Mouse (Mus musculus) neural tube, embryonic 12.5 days (tissue): ENCODE measurements at regions not wholly inside any gene's neighbourhood (a gene's known extent, or its start where the extent isn't known, plus 50 kb on each side); places are given as distances from the start of the nearest gene placed in this dataset.

Experiments
- ATAC-seq: fragments of 200-750 bp; cut with Nextera tagmentation; 2 replicates; pipeline ENCODE4 v1.8.0; 2017; ENCODE audit warnings: low read depth, mild to moderate bottlenecking, moderate TSS enrichment, moderate library complexity; ENCODE audit not compliant: low FRiP score
- H3K27ac ChIP-seq: fragments of 300-500 bp; sonication (generic); 2 replicates; pipeline ENCODE4 v1.5.1; 2016
- H3K27me3 ChIP-seq: fragments of 300-500 bp; sonication (generic); replicated peaks from 2 replicates; pipeline ENCODE4 v1.6.1; 2016; ENCODE audit warnings: mild to moderate bottlenecking
- H3K36me3 ChIP-seq: fragments of 300-500 bp; sonication (generic); 2 replicates; pipeline ENCODE4 v1.6.1; 2016; ENCODE audit warnings: mild to moderate bottlenecking
- H3K4me1 ChIP-seq: fragments of 300-500 bp; sonication (generic); 2 replicates; pipeline ENCODE4 v1.6.1; 2016
- H3K4me2 ChIP-seq: fragments of 300-500 bp; sonication (generic); replicated peaks from 2 replicates; pipeline ENCODE4 v1.6.1; 2016; ENCODE audit warnings: mild to moderate bottlenecking
- H3K4me3 ChIP-seq: fragments of 300-500 bp; sonication (generic); 2 replicates; pipeline ENCODE4 v1.5.1; 2016
- H3K9ac ChIP-seq: fragments of 300-500 bp; sonication (generic); 2 replicates; pipeline ENCODE4 v1.6.1; 2016; ENCODE audit warnings: mild to moderate bottlenecking
- H3K9me3 ChIP-seq: fragments of 300-500 bp; sonication (generic); 2 replicates; pipeline ENCODE4 v1.6.1; 2016; ENCODE audit warnings: mild to moderate bottlenecking
- WGBS: fragments of 180-500 bp; shearing (Covaris S2); methylation state at CpG from one replicate; pipeline ENCODE4 v1.1.7; 2016; 5-methylcytosine and 5-hydroxymethylcytosine counted together

- 57% methylated on average over 6 of the region's 6 CpGs for WGBS
- no peak overlapping the region for H3K4me3 ChIP-seq
- H3K36me3 ChIP-seq, result no peaks in the 10 kb centered on the region
- no peaks in the 10 kb centered on the region for H3K27me3 ChIP-seq
- H3K4me2 ChIP-seq, result no peak overlapping the region
- H3K9ac ChIP-seq, result no peak overlapping the region
- H3K4me1 ChIP-seq, result no peaks in the 10 kb centered on the region
- H3K27ac ChIP-seq, result no peak overlapping the region
- no peaks in the 10 kb centered on the region for H3K9me3 ChIP-seq
- ATAC-seq, result no peak
Observed at GRCm38 (mm10) chr9:87649015-87649978, 81.8 kb downstream of the Tbx18 start.

GRCm38 (mm10) chr9:87648317-87648716 is 82.7 kb downstream of the Tbx18 start:
- 60% methylated on average over 5 of the region's 5 CpGs for WGBS
- H3K4me2 ChIP-seq, result no peak overlapping the region
- H3K4me3 ChIP-seq, result no peak overlapping the region
- H3K9ac ChIP-seq, result no peak overlapping the region
- H3K9me3 ChIP-seq, result no peaks in the 10 kb centered on the region
- no peaks in the 10 kb centered on the region for H3K4me1 ChIP-seq
- no peaks in the 10 kb centered on the region for H3K36me3 ChIP-seq
- no peak for ATAC-seq
- no peak overlapping the region for H3K27ac ChIP-seq
- no peaks in the 10 kb centered on the region for H3K27me3 ChIP-seq

- Histone ChIP-seq H3K36me3 (no peaks in the 10 kb centered on the region), H3K27me3 (no peaks in the 10 kb centered on the region), H3K9me3 (no peaks in the 10 kb centered on the region), H3K27ac (no peak overlapping the region), H3K9ac (no peak overlapping the region), H3K4me2 (no peak overlapping the region), H3K4me3 (no peak overlapping the region), H3K4me1 (no peaks in the 10 kb centered on the region)
- 87% methylated on average over 5 of the region's 5 CpGs for WGBS
- no peak for ATAC-seq
Observed at GRCm38 (mm10) chr9:87645032-87645431, 86.0 kb downstream of the Tbx18 start.

- no peak overlapping the region for H3K4me2 ChIP-seq
- no peak overlapping the region for H3K9ac ChIP-seq
- H3K27ac ChIP-seq, result no peak overlapping the region
- H3K36me3 ChIP-seq, result no peaks in the 10 kb centered on the region
- no peaks in the 10 kb centered on the region for H3K27me3 ChIP-seq
- 93% methylated on average over 5 of the region's 5 CpGs for WGBS
- ATAC-seq, result no peak
- H3K4me3 ChIP-seq, result no peak overlapping the region
- no peaks in the 10 kb centered on the region for H3K9me3 ChIP-seq
- H3K4me1 ChIP-seq, result no peaks in the 10 kb centered on the region
Observed at GRCm38 (mm10) chr9:87633863-87634630, 97.0 kb downstream of the Tbx18 start.

GRCm38 (mm10) chr9:87626432-87626831 is 104.6 kb downstream of the Tbx18 start:
- Histone ChIP-seq H3K4me3 (no peak overlapping the region), H3K27me3 (no peaks in the 10 kb centered on the region), H3K27ac (no peak overlapping the region), H3K9me3 (no peaks in the 10 kb centered on the region), H3K9ac (no peak overlapping the region), H3K4me1 (no peaks in the 10 kb centered on the region), H3K4me2 (no peak overlapping the region), H3K36me3 (no peaks in the 10 kb centered on the region)
- no peak for ATAC-seq
- WGBS, result 66% methylated on average over 3 of the region's 3 CpGs

GRCm38 (mm10) chr9:87618238-87618673 is 112.8 kb downstream of the Tbx18 start:
- Histone ChIP-seq H3K4me1 (no peaks in the 10 kb centered on the region), H3K36me3 (no peaks in the 10 kb centered on the region), H3K4me3 (no peak overlapping the region), H3K27ac (no peak overlapping the region), H3K4me2 (no peak overlapping the region), H3K9ac (no peak overlapping the region), H3K27me3 (no peaks in the 10 kb centered on the region), H3K9me3 (no peaks in the 10 kb centered on the region)
- 56% methylated on average over 7 of the region's 7 CpGs for WGBS
- ATAC-seq, result no peak

- no peak overlapping the region for H3K4me2 ChIP-seq
- H3K9ac ChIP-seq, result no peak overlapping the region
- 72% methylated on average over 10 of the region's 10 CpGs for WGBS
- H3K4me1 ChIP-seq, result no peaks in the 10 kb centered on the region
- H3K4me3 ChIP-seq, result no peak overlapping the region
- no peaks in the 10 kb centered on the region for H3K9me3 ChIP-seq
- no peaks in the 10 kb centered on the region for H3K36me3 ChIP-seq
- ATAC-seq, result no peak
- no peak overlapping the region for H3K27ac ChIP-seq
- no peaks in the 10 kb centered on the region for H3K27me3 ChIP-seq
Observed at GRCm38 (mm10) chr9:87607878-87608631, 123.0 kb downstream of the Tbx18 start.

- no peaks in the 10 kb centered on the region for H3K9me3 ChIP-seq
- 74% methylated on average over 2 of the region's 2 CpGs for WGBS
- H3K27ac ChIP-seq, result no peak overlapping the region
- no peak overlapping the region for H3K4me3 ChIP-seq
- no peaks in the 10 kb centered on the region for H3K36me3 ChIP-seq
- H3K27me3 ChIP-seq, result no peaks in the 10 kb centered on the region
- no peaks in the 10 kb centered on the region for H3K4me1 ChIP-seq
- H3K4me2 ChIP-seq, result no peak overlapping the region
- ATAC-seq, result no peak
- no peak overlapping the region for H3K9ac ChIP-seq
Observed at GRCm38 (mm10) chr9:87575591-87575990, 155.5 kb downstream of the Tbx18 start.

- Histone ChIP-seq H3K27me3 (no peaks in the 10 kb centered on the region), H3K27ac (no peak overlapping the region), H3K36me3 (no peaks in the 10 kb centered on the region), H3K4me2 (no peak overlapping the region), H3K9ac (no peak overlapping the region), H3K9me3 (no peaks in the 10 kb centered on the region), H3K4me3 (no peak overlapping the region), H3K4me1 (no peaks in the 10 kb centered on the region)
- 42% methylated on average over 2 of the region's 2 CpGs for WGBS
- ATAC-seq, result no peak
Observed at GRCm38 (mm10) chr9:87574250-87574864, 156.7 kb downstream of the Tbx18 start.

- no peak overlapping the region for H3K4me3 ChIP-seq
- no peak overlapping the region for H3K9ac ChIP-seq
- H3K27me3 ChIP-seq, result no peaks in the 10 kb centered on the region
- ATAC-seq, result no peak
- no peaks in the 10 kb centered on the region for H3K36me3 ChIP-seq
- 72% methylated on average over 3 of the region's 3 CpGs for WGBS
- H3K4me1 ChIP-seq, result no peaks in the 10 kb centered on the region
- H3K4me2 ChIP-seq, result no peak overlapping the region
- H3K9me3 ChIP-seq, result no peaks in the 10 kb centered on the region
- no peak overlapping the region for H3K27ac ChIP-seq
Observed at GRCm38 (mm10) chr9:87563244-87563643, 167.8 kb downstream of the Tbx18 start.

GRCm38 (mm10) chr9:87562796-87563195 is 168.3 kb downstream of the Tbx18 start:
- H3K9ac ChIP-seq, result no peak overlapping the region
- H3K27ac ChIP-seq, result no peak overlapping the region
- 59% methylated on average over 6 of the region's 6 CpGs for WGBS
- ATAC-seq, result no peak
- no peak overlapping the region for H3K4me2 ChIP-seq
- no peaks in the 10 kb centered on the region for H3K4me1 ChIP-seq
- H3K27me3 ChIP-seq, result no peaks in the 10 kb centered on the region
- H3K36me3 ChIP-seq, result no peaks in the 10 kb centered on the region
- no peak overlapping the region for H3K4me3 ChIP-seq
- no peaks in the 10 kb centered on the region for H3K9me3 ChIP-seq

GRCm38 (mm10) chr9:87557841-87558240 is 173.2 kb downstream of the Tbx18 start:
- Histone ChIP-seq H3K27me3 (no peaks in the 10 kb centered on the region), H3K4me3 (no peak overlapping the region), H3K4me1 (no peaks in the 10 kb centered on the region), H3K36me3 (no peaks in the 10 kb centered on the region), H3K4me2 (no peak overlapping the region), H3K9me3 (no peaks in the 10 kb centered on the region), H3K9ac (no peak overlapping the region), H3K27ac (no peak overlapping the region)
- WGBS, result 85% methylated on average over 12 of the region's 12 CpGs
- ATAC-seq, result no peak
